Mouse (Mus musculus) 416B (cell line): ENCODE results near the gene Irf2bp1.
A peak's percentile ranks its signal among the peaks of the same experiment; 100 is the strongest.

ENCODE experiments used
- DNase-seq: peaks from one replicate; pipeline ENCODE4 v3.0.0; 2011; ENCODE audit warnings: low read depth

The Irf2bp1 gene

GRCm38 (mm10) chr7:19028067-19028466 lies 24.2 kb downstream of the Irf2bp1 start:
- DNase-seq: peak; percentile 88

GRCm38 (mm10) chr7:19029084-19029653 lies 25.3 kb downstream of the Irf2bp1 start:
- peak; percentile 74 for DNase-seq

GRCm38 (mm10) chr7:19031641-19032040 lies 27.8 kb downstream of the Irf2bp1 start:
- no peak for DNase-seq

GRCm38 (mm10) chr7:19044616-19045015 lies 40.8 kb downstream of the Irf2bp1 start:
- DNase-seq: no peak

GRCm38 (mm10) chr7:19046286-19047069 lies 42.6 kb downstream of the Irf2bp1 start:
- DNase-seq: no peak

GRCm38 (mm10) chr7:19048006-19048527 lies 44.2 kb downstream of the Irf2bp1 start:
- DNase-seq: no peak

- no peak for DNase-seq
Observed at GRCm38 (mm10) chr7:19049252-19049651, 45.4 kb downstream of the Irf2bp1 start.

- DNase-seq: no peak
Observed at GRCm38 (mm10) chr7:19050172-19050571, 46.3 kb downstream of the Irf2bp1 start.

- no peak for DNase-seq
Observed at GRCm38 (mm10) chr7:19051161-19051560, 47.3 kb downstream of the Irf2bp1 start.

GRCm38 (mm10) chr7:19052345-19053135 lies 48.7 kb downstream of the Irf2bp1 start:
- DNase-seq: no peak

- no peak for DNase-seq
Observed at GRCm38 (mm10) chr7:19053136-19053532, 49.3 kb downstream of the Irf2bp1 start.

- peak; percentile 23 for DNase-seq
Observed at GRCm38 (mm10) chr7:19054047-19054776, 50.4 kb downstream of the Irf2bp1 start, which contains the start of gene Rsph6a. Gene Rsph6a (plus strand): TSS chr7:19054690.

- no peak for DNase-seq
Observed at GRCm38 (mm10) chr7:19054777-19055076, 50.9 kb downstream of the Irf2bp1 start.

GRCm38 (mm10) chr7:19055108-19055507 lies 51.3 kb downstream of the Irf2bp1 start:
- no peak for DNase-seq
